Mouse (Mus musculus): Measurements from ENCODE around the gene Zranb3. TPM values are rescaled to one million over a fixed set of nuclear protein-coding genes. Genes with fewer than 3 reads are reported as not detected.

Zranb3 gene
- total RNA-seq, 4 experiments from 2014 or later: 4.2 to 7.9 (median 5.8) TPM

GRCm38 (mm10) chr1:127942231-127942630, 160.6 kb downstream of the Zranb3 start:
- peak; percentile 54 for DNase-seq

- DNase-seq: no peak
Measured at GRCm38 (mm10) chr1:127937277-127937676, 165.6 kb downstream of the Zranb3 start.

GRCm38 (mm10) chr1:127934322-127934721, 168.5 kb downstream of the Zranb3 start:
- DNase-seq: no peak

- DNase-seq: no peak
Measured at GRCm38 (mm10) chr1:127933405-127933804, 169.4 kb downstream of the Zranb3 start.

- DNase-seq: no peak
Measured at GRCm38 (mm10) chr1:127915802-127916201, 187.0 kb downstream of the Zranb3 start.

GRCm38 (mm10) chr1:127915316-127915715, 187.5 kb downstream of the Zranb3 start:
- no peak for DNase-seq

- DNase-seq: no peak
Measured at GRCm38 (mm10) chr1:127913116-127913515, 189.7 kb downstream of the Zranb3 start.

- DNase-seq: no peak
Measured at GRCm38 (mm10) chr1:127904774-127905385, 198.0 kb downstream of the Zranb3 start.

Other genes with a start within 250 kb of the Zranb3 start
- under 1 TPM; 0.09 to 0.21 (median 0.17) TPM for gene Map3k19, start 248.0 kb downstream of the Zranb3 start, total RNA-seq (2022)
- gene Rab3gap1, start 234.3 kb downstream of the Zranb3 start, total RNA-seq (2022): 10 to 100 TPM; 55.2 to 66.5 (median 59.5) TPM
- 100 to 1,000 TPM in 1 of 4 experiments, 10 to 100 TPM in 3; 65.5 to 109 (median 82.9) TPM for gene R3hdm1, start 254 bp upstream of the Zranb3 start, total RNA-seq (2022)
- gene Ubxn4, start 140.9 kb upstream of the Zranb3 start, total RNA-seq (2022): 10 to 100 TPM; 70.3 to 84.9 (median 74.3) TPM
- gene Lct, start 225.3 kb upstream of the Zranb3 start, total RNA-seq (2022): under 1 TPM in 3 of 4 experiments, not detected in 1; 0.03 to 0.08 (median 0.06) TPM

All from adrenal gland, adult 8-10 months (tissue).